Mouse (Mus musculus): ENCODE measurements around the gene Gm7694. TPM values are rescaled to one million over a fixed set of nuclear protein-coding genes. Genes with fewer than 3 reads are reported as not detected.

Gm7694 gene
- polyA plus RNA-seq, 2 experiments from 2014 or later = not detected

DNA sequence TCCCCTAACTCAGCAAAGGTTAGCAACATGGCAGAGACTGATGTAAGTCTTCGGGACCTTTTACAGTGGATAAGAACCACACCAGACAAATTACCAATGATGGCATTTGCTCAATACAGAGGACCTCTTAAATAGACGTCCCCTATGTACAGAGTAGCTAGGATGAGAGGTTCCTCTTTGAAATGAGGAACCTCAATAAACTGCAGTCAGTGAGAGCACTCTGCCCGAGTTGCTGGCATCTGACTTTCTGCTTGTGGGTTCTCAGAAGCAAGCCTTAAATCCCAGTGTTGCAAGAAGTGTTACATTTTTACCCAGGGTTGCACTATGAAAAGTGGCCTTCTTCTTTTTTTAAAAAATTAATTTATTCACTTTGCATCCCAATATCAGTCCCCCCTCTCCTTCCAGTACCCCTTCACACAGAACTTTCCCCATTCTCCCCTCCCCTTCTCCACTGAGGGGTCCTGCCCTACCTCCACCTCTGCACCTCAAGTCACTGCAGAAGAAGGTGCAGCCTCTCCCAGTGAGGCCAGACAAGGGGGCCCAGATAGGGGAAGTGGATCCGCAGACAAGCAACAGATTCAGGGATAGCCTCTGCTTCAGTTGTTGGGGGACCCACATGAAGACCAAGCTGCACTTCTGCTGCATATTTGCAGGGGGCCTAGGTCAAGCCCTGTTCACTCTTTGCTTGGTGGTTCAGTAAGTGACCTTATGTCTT lies 23.6 kb downstream of the Gm7694 start:
- ATAC-seq = no peak

DNA sequence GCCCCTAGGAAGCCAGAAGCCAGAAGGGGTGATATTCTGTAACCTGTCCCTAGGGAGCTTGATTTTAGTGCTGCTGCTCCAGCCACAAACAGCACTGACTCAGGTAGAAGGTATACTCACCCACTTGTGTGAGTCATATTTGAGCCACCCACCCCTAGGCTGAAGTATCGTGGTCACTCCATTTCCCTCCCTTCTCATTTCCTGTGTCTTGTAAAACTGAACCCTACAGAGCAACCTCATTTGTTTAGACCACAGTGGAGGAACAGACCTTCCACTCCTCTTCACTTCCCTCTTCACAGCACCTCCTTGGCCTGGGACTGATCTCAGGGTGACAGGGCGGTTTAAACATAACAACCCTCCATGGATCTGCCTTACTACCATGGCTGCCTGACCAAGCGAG lies 29.1 kb downstream of the Gm7694 start, which contains the start of gene Sh2d1b1:
TSS of gene Sh2d1b1 (plus strand) at position 305 of the 400 bp plus-strand sequence.
- no peak for ATAC-seq

DNA sequence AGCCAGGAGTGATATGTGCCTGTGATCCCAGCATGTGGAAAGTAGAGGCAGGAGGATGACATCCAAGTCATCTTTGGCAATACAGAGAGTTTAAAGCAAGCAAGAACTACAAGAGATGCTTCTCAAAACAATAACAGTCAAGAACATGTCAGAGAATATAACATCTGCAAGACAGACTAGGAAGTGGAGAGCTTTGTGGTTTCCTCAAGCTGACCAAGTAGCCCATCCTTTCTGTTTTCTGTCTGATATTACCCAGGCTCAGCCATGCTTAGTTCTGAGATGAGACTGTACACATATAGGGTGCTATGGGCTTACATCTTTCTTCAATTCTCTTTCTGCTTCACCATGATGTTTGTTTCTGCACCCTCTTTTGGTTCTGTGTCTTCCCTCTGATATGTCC lies 32.9 kb downstream of the Gm7694 start:
- ATAC-seq = no peak

DNA sequence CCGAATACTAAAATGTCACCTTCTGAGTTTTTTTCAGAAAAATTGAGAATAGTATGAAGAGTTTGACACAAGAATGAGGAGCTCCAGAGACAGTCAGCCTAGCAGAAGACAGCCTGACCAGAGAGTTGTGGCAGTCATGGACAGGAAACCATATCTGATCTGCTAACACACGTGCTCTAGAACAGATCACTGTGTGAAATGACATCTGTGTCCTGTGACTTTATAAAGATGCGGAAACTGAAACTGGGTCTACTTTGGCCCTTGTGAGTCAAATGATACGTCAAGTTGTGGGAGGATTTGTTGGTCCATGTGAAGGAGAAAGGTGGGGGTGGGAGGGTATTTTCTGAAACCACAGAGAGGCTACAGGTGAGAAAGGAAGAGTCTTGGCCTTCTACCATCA lies 35.4 kb downstream of the Gm7694 start:
- ATAC-seq = no peak

DNA sequence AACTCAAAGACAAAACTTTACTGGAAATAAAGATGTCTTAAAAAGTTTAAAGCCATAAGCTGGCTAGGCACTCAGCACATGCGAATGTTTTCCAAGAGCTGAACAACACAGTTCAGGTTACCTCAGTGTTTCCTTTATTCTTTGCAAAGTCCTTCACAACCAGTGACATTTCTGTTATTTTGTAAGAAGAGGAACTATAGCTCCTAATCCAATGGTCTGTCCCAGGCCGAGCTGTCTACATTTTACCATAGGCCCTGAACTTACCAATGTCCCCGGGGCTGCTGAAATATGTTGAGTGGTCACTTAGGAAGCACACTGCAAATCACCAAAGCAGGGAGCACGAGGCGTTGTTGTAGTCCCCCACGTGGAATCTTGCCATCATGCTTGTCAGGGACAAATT lies 35.9 kb downstream of the Gm7694 start:
- ATAC-seq = no peak

DNA sequence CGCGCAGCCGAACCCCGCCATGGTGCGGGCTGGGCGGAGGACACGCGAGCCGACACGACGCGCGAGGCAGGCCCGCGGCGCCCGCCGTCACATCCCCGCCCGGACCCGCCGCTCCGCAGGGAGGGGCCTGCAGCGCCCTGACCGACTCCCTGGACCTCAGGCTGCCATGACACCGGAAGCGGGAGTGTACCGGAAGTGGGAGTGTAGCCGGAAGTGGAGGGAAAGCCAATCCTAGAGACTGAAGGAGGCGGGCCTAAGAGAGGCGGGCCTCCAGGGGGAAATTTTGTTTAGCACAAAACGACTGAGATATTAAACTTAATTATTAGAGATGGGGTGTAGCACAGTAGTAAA lies 50.6 kb downstream of the Gm7694 start:
- ATAC-seq = peak; percentile 99

DNA sequence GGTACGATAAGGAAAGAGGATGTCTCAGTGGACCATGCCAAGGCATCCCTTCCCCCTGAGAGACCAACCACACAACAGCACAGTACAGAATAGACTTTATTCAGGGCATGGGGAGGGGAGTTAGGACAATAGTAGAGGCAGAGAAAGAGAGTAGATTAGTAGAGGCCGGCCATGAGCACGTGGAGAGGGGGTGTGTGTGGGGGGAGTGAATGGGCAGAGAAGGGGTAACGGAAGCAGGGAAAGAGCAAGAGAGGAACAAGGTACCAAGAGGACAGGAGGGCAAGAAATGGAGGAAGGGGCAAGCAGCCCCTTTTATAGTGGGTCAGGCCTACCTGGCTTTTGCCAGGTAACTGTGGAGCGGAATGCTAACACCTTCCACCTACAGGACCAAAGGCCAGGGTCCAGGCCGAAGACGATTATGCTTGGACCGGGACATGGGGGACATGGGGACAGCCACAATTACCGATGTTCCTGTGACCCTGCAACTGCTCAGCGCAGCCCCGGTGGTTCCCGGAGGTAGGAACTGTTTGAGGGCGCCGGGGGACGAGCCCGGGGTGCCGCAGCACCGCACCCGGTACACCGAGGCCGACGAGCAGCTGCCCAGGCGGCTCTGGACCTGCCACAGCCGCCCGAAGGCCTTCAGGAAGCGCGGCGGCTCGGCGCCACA lies 51.1 kb downstream of the Gm7694 start:
- peak; percentile 38 for ATAC-seq

Other genes starting within 250 kb of the Gm7694 start
- not detected for gene Ddr2, start 195.6 kb downstream of the Gm7694 start, polyA plus RNA-seq (2017; shearing (Covaris generic))
- gene Uap1, start 131.4 kb downstream of the Gm7694 start, polyA plus RNA-seq (2017; shearing (Covaris generic)) = 10 to 100 TPM; 12.9 to 18.1 TPM
- gene Uhmk1, start 90.9 kb downstream of the Gm7694 start, polyA plus RNA-seq (2017; shearing (Covaris generic)) = 10 to 100 TPM in 1 of 2 experiments, 1 to 10 TPM in 1; 10.0 to 12.1 TPM
- gene Sh2d1b2, start 73.6 kb downstream of the Gm7694 start, polyA plus RNA-seq (2017; shearing (Covaris generic)) = not detected
- gene Sh2d1b1, start 29.0 kb downstream of the Gm7694 start, polyA plus RNA-seq (2017; shearing (Covaris generic)) = not detected
- not detected for gene Spata46, start 2.5 kb upstream of the Gm7694 start, polyA plus RNA-seq (2017; shearing (Covaris generic))